Mouse (Mus musculus): ENCODE measurements around the gene Gzmm.

GRCm38 (mm10) chr10:79717640-79718357, 29.0 kb downstream of the Gzmm start:
- TF ChIP-seq ZC3H11A (IDR thresholded peaks at IDR 0.05; ENCODE audit: borderline replicate concordance, low read depth, low read length) (no peak), HCFC1 (IDR thresholded peaks at IDR 0.05; ENCODE audit: borderline replicate concordance, insufficient read depth, low read length) (no peak)
